Mouse (Mus musculus) embryonic facial prominence, embryonic 14.5 days (tissue): ENCODE results near the gene Tbl1xr1. TPM values are rescaled to one million over a fixed set of nuclear protein-coding genes. Genes with fewer than 3 reads are reported as not detected.

ENCODE experiments used
- ATAC-seq: fragments of 200-750 bp; cut with Nextera tagmentation; 2 replicates; pipeline ENCODE4 v1.8.0; 2017; ENCODE audit warnings: low read depth, moderate number of reproducible peaks, moderate TSS enrichment
- DNase-seq: peaks from one replicate; pipeline ENCODE4 v3.0.0-alpha.2; 2015; ENCODE audit warnings: low spot score
- H3K27ac ChIP-seq: fragments of 300-500 bp; sonication (generic); replicated peaks from 2 replicates; pipeline ENCODE4 v1.5.1; 2014; ENCODE audit warnings: low read depth, mild to moderate bottlenecking, low read length, moderate library complexity
- H3K27me3 ChIP-seq: fragments of 300-500 bp; sonication (generic); replicated peaks from 2 replicates; pipeline ENCODE4 v1.6.1; 2014; ENCODE audit warnings: low read length; ENCODE audit not compliant: control insufficient read depth, insufficient read depth
- H3K36me3 ChIP-seq: fragments of 300-500 bp; sonication (generic); 2 replicates; pipeline ENCODE4 v1.6.1; 2014; ENCODE audit warnings: low read length, mixed read lengths; ENCODE audit not compliant: control insufficient read depth, insufficient read depth
- H3K4me1 ChIP-seq: fragments of 300-500 bp; sonication (generic); 2 replicates; pipeline ENCODE4 v1.6.1; 2014; ENCODE audit warnings: antibody characterized with exemption, low read length; ENCODE audit not compliant: control insufficient read depth, insufficient read depth
- H3K4me2 ChIP-seq: fragments of 300-500 bp; sonication (generic); 2 replicates; pipeline ENCODE4 v1.6.1; 2014; ENCODE audit warnings: low read depth, mild to moderate bottlenecking, low read length, moderate library complexity, mixed read lengths
- H3K4me3 ChIP-seq: fragments of 300-500 bp; sonication (generic); 2 replicates; pipeline ENCODE4 v1.5.1; 2014; ENCODE audit warnings: low read depth, mild to moderate bottlenecking, low read length
- H3K9ac ChIP-seq: fragments of 300-500 bp; sonication (generic); 2 replicates; pipeline ENCODE4 v1.6.1; 2014; ENCODE audit warnings: low read depth, mild to moderate bottlenecking, low read length, moderate library complexity, mixed read lengths
- H3K9me3 ChIP-seq: fragments of 300-500 bp; sonication (generic); 2 replicates; pipeline ENCODE4 v1.6.1; 2016; ENCODE audit warnings: low read length; ENCODE audit not compliant: control insufficient read depth
- WGBS: fragments of 180-500 bp; shearing (Covaris S2); extraction: QIAGEN DNeasy Blood & Tissue Kit; methylation state at CpG from one replicate; pipeline ENCODE4 v1.1.7; 2014; 5-methylcytosine and 5-hydroxymethylcytosine counted together
- polyA plus RNA-seq: library from polyadenylated mRNA; unstranded; fragments of >200 nt; fragmentation: Nextera tagmentation; extraction: Ambion mirVana; gene quantifications from 2 replicates; pipeline ENCODE4 v1.2.1, GENCODE M21; 2014

The Tbl1xr1 gene
- polyA plus RNA-seq, 1 experiment from 2014 or later = 20.8 TPM

DNA sequence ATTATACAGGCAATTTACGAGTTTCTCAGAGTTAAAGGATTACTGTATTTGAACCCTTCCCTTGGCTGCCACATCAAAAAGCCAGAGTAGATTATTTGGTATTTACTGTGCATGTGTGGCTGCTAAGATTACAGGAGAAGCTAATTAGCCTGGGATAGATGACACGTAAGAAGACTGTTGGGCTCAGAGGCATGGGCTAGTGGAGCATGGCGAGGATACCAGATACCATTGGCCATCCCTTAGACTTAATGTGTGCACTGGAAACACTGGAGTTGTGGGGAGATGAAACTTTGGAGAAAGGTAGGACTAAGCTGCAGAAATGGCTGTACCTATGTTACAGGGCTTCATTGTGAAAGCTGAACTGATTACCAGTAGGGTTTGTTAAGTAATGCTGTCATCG is 108.8 kb downstream of the Tbl1xr1 start:
- Histone ChIP-seq H3K4me1 (no peaks in the 10 kb centered on the region), H3K4me3 (no peak overlapping the region), H3K27me3 (no peaks in the 10 kb centered on the region), H3K36me3 (0 out of 2 replicates have a peak, but pooled peaks cover 5% of the 10 kb centered on the region), H3K27ac (no peak overlapping the region), H3K4me2 (no peak overlapping the region), H3K9ac (no peak overlapping the region), H3K9me3 (no peaks in the 10 kb centered on the region)
- ATAC-seq (no peak), DNase-seq (no peak)
- WGBS = 83% methylated on average over 4 of the region's 4 CpGs

DNA sequence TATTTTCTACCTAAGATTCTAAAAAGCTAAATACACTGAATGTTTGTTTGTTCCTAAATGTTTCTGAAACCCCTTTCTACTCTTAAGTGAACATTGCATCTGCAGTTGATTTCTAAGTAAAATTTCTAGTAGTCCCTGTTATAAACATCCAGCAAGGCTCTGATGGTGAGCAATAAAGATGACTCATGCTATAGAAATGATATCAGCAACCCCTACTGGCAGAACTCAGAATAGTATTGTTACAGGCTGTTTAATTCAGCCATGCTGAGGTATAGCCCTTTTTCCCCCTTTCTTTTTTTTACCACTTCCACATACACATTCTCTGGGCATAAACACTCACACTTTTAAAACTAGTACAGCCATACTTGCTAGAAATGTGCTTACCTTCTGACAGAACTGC is 114.0 kb downstream of the Tbl1xr1 start:
- ATAC-seq = peak; percentile 53; the same call in 1 of the 2 replicates
- peak; percentile 81 for DNase-seq
- Histone ChIP-seq H3K9ac (no peak overlapping the region), H3K4me3 (no peak overlapping the region), H3K4me1 (no peaks in the 10 kb centered on the region), H3K4me2 (no peak overlapping the region), H3K36me3 (peaks cover 46% of the 10 kb centered on the region), H3K27ac (no peak overlapping the region), H3K9me3 (no peaks in the 10 kb centered on the region), H3K27me3 (no peaks in the 10 kb centered on the region)

DNA sequence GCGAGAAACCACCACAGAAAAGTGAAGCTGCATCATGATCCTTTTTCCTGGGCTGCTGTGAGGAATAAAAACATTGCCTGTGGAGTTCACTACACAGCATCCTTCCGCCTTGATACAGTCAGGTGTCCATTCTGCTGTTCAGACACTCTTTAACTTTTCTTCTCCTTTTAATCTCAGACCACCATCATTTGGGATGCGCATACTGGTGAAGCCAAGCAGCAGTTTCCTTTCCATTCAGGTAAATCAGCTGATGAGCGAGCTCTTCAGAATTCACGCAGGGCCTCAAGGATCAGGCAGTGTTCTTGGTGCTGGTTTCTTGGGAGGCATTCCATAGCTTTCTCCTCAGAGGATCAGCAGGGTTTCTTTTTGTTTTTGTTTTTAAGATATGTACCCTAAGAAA is 116.5 kb downstream of the Tbl1xr1 start:
- ATAC-seq (no peak), DNase-seq (no peak)
- no peak overlapping the region for H3K27ac ChIP-seq
- no peaks in the 10 kb centered on the region for H3K27me3 ChIP-seq
- H3K9ac ChIP-seq = no peak overlapping the region
- no peaks in the 10 kb centered on the region for H3K4me1 ChIP-seq
- WGBS = 92% methylated on average over 5 of the region's 5 CpGs
- H3K36me3 ChIP-seq = peaks cover 69% of the 10 kb centered on the region
- no peaks in the 10 kb centered on the region for H3K9me3 ChIP-seq
- H3K4me2 ChIP-seq = no peak overlapping the region
- no peak overlapping the region for H3K4me3 ChIP-seq

DNA sequence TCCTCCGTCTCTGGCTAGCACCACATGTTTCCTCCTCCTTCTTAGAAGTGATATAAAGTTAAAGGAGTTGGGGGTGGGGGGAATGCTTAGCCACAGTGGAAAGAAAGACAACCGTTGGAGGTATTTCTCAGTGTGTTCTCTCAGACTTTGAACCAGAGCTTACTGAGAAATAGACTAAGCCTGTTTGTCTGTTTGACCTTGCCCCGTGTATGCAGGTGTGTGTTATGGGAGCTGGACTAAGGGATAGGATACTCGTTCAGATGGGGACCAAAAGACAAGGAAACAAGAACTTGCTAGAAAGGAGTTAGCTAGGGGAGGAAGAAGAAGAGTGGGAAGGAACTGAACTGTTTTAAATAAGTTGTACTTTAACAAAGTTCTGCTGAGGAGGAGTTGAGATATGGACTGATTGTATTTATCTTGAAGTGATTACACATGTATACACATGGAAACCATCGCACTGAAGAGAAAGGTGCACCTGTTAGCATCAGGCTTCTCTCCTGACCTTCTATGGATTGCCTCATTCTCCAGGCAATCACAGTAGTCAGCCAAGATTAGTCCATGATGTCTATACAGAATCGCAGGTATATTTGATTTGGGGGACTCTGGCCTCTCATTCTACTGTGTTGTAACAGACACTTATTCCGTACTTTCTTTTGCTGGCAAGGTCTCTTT is 117.9 kb downstream of the Tbl1xr1 start:
- Histone ChIP-seq H3K9ac (no peak overlapping the region), H3K27me3 (no peaks in the 10 kb centered on the region), H3K9me3 (no peaks in the 10 kb centered on the region), H3K4me3 (no peak overlapping the region), H3K4me1 (no peaks in the 10 kb centered on the region), H3K36me3 (peaks cover 80% of the 10 kb centered on the region), H3K27ac (no peak overlapping the region), H3K4me2 (no peak overlapping the region)
- ATAC-seq = no peak
- 88% methylated on average over 7 of the region's 7 CpGs for WGBS
- DNase-seq = no peak

DNA sequence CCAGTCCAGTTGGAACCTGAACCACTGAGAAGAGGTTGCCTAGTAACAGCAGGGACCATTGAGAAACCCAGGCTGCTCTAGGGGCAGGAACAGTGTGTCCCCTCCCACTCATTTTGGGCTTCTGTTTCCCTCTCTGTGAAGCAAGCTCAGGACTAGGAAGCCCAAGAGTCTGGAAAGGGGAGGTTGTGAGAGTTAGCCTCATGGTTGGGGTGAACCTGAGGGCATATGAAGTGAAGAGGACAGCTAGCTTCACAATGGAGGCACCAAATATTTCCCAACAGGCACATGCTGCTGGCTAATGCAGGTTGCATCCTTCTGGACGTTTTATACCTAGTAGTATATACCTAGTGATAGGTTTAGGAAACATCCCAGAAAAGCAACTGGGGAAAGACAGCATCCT is 122.3 kb downstream of the Tbl1xr1 start:
- DNase-seq (no peak), ATAC-seq (no peak)
- H3K27me3 ChIP-seq = no peaks in the 10 kb centered on the region
- H3K4me2 ChIP-seq = no peak overlapping the region
- no peak overlapping the region for H3K9ac ChIP-seq
- no peaks in the 10 kb centered on the region for H3K4me1 ChIP-seq
- no peaks in the 10 kb centered on the region for H3K9me3 ChIP-seq
- WGBS = 71% methylated on average over 1 of the region's 1 CpGs
- no peak overlapping the region for H3K4me3 ChIP-seq
- no peak overlapping the region for H3K27ac ChIP-seq
- H3K36me3 ChIP-seq = peaks cover 84% of the 10 kb centered on the region

DNA sequence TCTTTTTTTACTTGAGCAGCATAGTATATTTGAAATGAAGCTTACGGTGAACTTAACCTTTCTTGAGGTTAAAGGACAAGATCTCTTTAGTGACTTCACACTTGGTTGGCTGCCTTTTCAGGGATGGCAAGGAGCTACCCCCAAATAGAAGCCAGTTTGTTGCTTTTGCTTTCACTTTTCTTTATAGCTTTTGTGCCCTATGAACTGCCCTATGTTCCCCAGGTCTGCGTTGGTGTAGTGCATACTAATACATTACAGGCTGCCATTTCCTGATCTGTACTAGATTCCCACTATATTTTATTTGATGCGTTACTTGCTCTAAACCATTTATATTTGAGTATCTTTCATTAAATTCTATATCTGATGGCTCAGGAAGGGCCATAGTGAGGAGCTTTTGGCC is 127.7 kb downstream of the Tbl1xr1 start:
- ATAC-seq = no peak
- H3K4me3 ChIP-seq = no peak overlapping the region
- H3K27me3 ChIP-seq = no peaks in the 10 kb centered on the region
- no peak for DNase-seq
- no peak overlapping the region for H3K9ac ChIP-seq
- no peak overlapping the region for H3K4me2 ChIP-seq
- H3K27ac ChIP-seq = no peak overlapping the region
- WGBS = 96% methylated on average over 3 of the region's 3 CpGs
- H3K4me1 ChIP-seq = no peaks in the 10 kb centered on the region
- H3K36me3 ChIP-seq = peaks cover 68% of the 10 kb centered on the region
- H3K9me3 ChIP-seq = no peaks in the 10 kb centered on the region

DNA sequence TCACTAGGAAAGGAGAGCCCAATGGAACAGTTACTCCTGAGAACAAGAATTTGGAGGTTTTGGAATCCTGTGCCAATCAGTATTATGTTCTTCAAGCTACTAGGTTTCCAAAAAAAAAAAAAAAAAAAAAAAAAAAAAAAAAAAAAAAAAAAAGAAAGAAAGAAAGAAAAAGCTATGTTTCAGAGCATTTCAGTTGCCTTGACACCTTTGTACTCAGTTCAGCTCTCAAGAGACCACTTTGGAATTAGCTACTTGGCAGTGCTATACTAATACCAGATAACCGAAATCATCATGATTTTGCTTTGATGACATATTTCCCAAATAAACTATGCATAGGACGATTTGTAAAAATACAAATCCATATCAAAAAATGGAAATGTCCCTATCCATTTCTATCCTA is 145.1 kb downstream of the Tbl1xr1 start:
- DNase-seq = peak; percentile 0
- Histone ChIP-seq H3K36me3 (0 out of 2 replicates have a peak, but pooled peaks cover 4% of the 10 kb centered on the region), H3K27me3 (no peaks in the 10 kb centered on the region), H3K4me2 (no peak overlapping the region), H3K9ac (no peak overlapping the region), H3K4me3 (no peak overlapping the region), H3K9me3 (peaks cover 3% of the 10 kb centered on the region; the same call in 1 of the 2 replicates), H3K27ac (no peak overlapping the region), H3K4me1 (no peaks in the 10 kb centered on the region)
- ATAC-seq = no peak
- WGBS = 80% methylated on average over 2 of the region's 2 CpGs

DNA sequence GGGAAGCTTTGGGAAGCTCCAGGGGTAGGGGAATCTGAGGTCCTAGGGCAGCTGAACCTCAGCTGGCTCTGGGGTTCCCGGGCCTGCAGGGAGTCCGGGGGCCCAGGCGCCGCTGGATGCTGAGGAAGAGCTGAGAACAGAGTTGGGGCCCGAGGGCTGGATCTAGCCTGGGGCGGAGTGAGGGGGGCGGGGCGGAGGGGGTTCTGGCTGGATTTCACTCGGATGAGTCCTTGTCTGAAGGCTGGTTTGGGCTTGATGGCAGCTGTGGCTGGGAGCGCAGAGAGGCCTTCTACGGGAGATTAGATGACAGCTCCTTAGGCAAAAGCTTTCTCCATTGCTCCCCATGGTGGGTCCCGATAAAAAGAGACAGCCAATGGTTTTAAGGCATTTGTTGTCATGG is 145.9 kb downstream of the Tbl1xr1 start:
- 32% methylated on average over 10 of the region's 12 CpGs for WGBS
- peaks cover 3% of the 10 kb centered on the region; the same call in 1 of the 2 replicates for H3K9me3 ChIP-seq
- no peak overlapping the region for H3K4me2 ChIP-seq
- 0 out of 2 replicates have a peak, but pooled peaks cover 4% of the 10 kb centered on the region for H3K36me3 ChIP-seq
- H3K27me3 ChIP-seq = no peaks in the 10 kb centered on the region
- ATAC-seq = peak; percentile 33; the same call in 1 of the 2 replicates
- H3K4me1 ChIP-seq = no peaks in the 10 kb centered on the region
- no peak for DNase-seq
- H3K27ac ChIP-seq = no peak overlapping the region
- H3K4me3 ChIP-seq = no peak overlapping the region
- no peak overlapping the region for H3K9ac ChIP-seq

DNA sequence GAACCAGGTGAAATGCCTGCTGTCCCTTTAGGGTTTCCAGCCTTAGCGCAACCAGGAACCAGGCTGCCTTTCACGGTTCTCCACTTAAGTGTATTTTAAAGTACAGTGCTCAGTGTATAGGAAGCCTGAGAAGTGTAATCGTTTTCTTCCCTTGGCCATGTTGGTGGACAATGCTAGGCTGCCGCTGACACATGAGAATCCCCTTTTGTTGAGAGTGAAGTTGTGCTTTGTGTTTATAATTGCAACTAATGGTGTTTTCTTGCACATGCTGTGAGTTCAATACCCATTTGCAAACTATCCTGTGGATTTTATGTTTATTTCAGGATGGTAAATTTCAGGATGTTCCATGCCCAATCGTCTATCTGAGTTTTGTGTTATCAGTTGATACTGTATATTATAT is 146.6 kb downstream of the Tbl1xr1 start:
- ATAC-seq = no peak
- WGBS = 83% methylated on average over 5 of the region's 5 CpGs

More for the DNA sequence above, 146.6 kb downstream of the Tbl1xr1 start:
- Histone ChIP-seq H3K9ac (no peak overlapping the region), H3K36me3 (0 out of 2 replicates have a peak, but pooled peaks cover 4% of the 10 kb centered on the region), H3K9me3 (peaks cover 3% of the 10 kb centered on the region; the same call in 1 of the 2 replicates), H3K27ac (no peak overlapping the region), H3K4me1 (no peaks in the 10 kb centered on the region), H3K4me3 (no peak overlapping the region), H3K27me3 (no peaks in the 10 kb centered on the region), H3K4me2 (no peak overlapping the region)
- DNase-seq = no peak
